Mouse (Mus musculus) brain, embryonic 18.5 days (tissue): Measurements from ENCODE around the gene Prdm15.

Source experiments
- DNase-seq: peaks from one replicate; pipeline ENCODE4 v3.0.0-alpha.2; 2012; ENCODE audit warnings: low read depth, low spot score

The Prdm15 gene

GRCm38 (mm10) chr16:97851741-97852319 is at the start of gene Prdm15:
Gene Prdm15, minus strand, starts transcription at chr16:97851850.
- peak; percentile 63 for DNase-seq

GRCm38 (mm10) chr16:97897346-97898024 is 45.8 kb upstream of the Prdm15 start:
- no peak for DNase-seq

GRCm38 (mm10) chr16:97887762-97888161 is 36.1 kb upstream of the Prdm15 start:
- DNase-seq, result no peak

- DNase-seq, result no peak
Observed at GRCm38 (mm10) chr16:97883696-97884095, 32.0 kb upstream of the Prdm15 start.

- DNase-seq, result no peak
Observed at GRCm38 (mm10) chr16:97882891-97883290, 31.2 kb upstream of the Prdm15 start.

GRCm38 (mm10) chr16:97879134-97879533 is 27.5 kb upstream of the Prdm15 start:
- no peak for DNase-seq

- DNase-seq, result no peak
Observed at GRCm38 (mm10) chr16:97877502-97877901, 25.9 kb upstream of the Prdm15 start.

- no peak for DNase-seq
Observed at GRCm38 (mm10) chr16:97875101-97875500, 23.5 kb upstream of the Prdm15 start.

- no peak for DNase-seq
Observed at GRCm38 (mm10) chr16:97874376-97874775, 22.7 kb upstream of the Prdm15 start.

- no peak for DNase-seq
Observed at GRCm38 (mm10) chr16:97872657-97873056, 21.0 kb upstream of the Prdm15 start.

- no peak for DNase-seq
Observed at GRCm38 (mm10) chr16:97869193-97870102, 17.8 kb upstream of the Prdm15 start.

GRCm38 (mm10) chr16:97863932-97864467 is 12.3 kb upstream of the Prdm15 start:
- DNase-seq, result no peak

- no peak for DNase-seq
Observed at GRCm38 (mm10) chr16:97856050-97856449, 4.4 kb upstream of the Prdm15 start.

- DNase-seq, result peak; percentile 60
Observed at GRCm38 (mm10) chr16:97851061-97851740, 449 bp downstream of the Prdm15 start.

- DNase-seq, result peak; percentile 56
Observed at GRCm38 (mm10) chr16:97850667-97851060, 986 bp downstream of the Prdm15 start.

- no peak for DNase-seq
Observed at GRCm38 (mm10) chr16:97848832-97849231, 2.8 kb downstream of the Prdm15 start.

GRCm38 (mm10) chr16:97844967-97845937 is 6.4 kb downstream of the Prdm15 start:
- DNase-seq, result no peak

GRCm38 (mm10) chr16:97832154-97832553 is 19.5 kb downstream of the Prdm15 start:
- no peak for DNase-seq

GRCm38 (mm10) chr16:97828207-97828606 is 23.4 kb downstream of the Prdm15 start:
- DNase-seq, result no peak

- no peak for DNase-seq
Observed at GRCm38 (mm10) chr16:97823311-97824007, 28.2 kb downstream of the Prdm15 start.
